Mouse (Mus musculus) CD4-positive helper T cell, adult 2 months (primary cell): ENCODE data around the gene Prox2.
A peak's percentile ranks its signal among the peaks of the same experiment; 100 is the strongest.

Source experiments
- DNase-seq: peaks from one replicate; pipeline ENCODE4 v3.0.0-alpha.2; 2012; ENCODE audit warnings: low read depth, missing footprints, low spot score

The Prox2 gene

GRCm38 (mm10) chr12:85131361-85131760 lies 20.8 kb upstream of the Prox2 start:
- DNase-seq = no peak

- DNase-seq = no peak
Observed at GRCm38 (mm10) chr12:85129426-85129978, 18.9 kb upstream of the Prox2 start.

GRCm38 (mm10) chr12:85126986-85127603 lies 16.5 kb upstream of the Prox2 start:
- peak; percentile 53 for DNase-seq

- no peak for DNase-seq
Observed at GRCm38 (mm10) chr12:85124751-85125150, 14.2 kb upstream of the Prox2 start.

- peak; percentile 33 for DNase-seq
Observed at GRCm38 (mm10) chr12:85123645-85124044, 13.1 kb upstream of the Prox2 start.

- peak; percentile 68 for DNase-seq
Observed at GRCm38 (mm10) chr12:85123108-85123530, 12.6 kb upstream of the Prox2 start.

- DNase-seq = no peak
Observed at GRCm38 (mm10) chr12:85121806-85122459, 11.4 kb upstream of the Prox2 start.

- no peak for DNase-seq
Observed at GRCm38 (mm10) chr12:85115678-85116077, 5.1 kb upstream of the Prox2 start.

- no peak for DNase-seq
Observed at GRCm38 (mm10) chr12:85113917-85114316, 3.4 kb upstream of the Prox2 start.

- DNase-seq = no peak
Observed at GRCm38 (mm10) chr12:85113337-85113736, 2.8 kb upstream of the Prox2 start.

GRCm38 (mm10) chr12:85112550-85113251 lies 2.1 kb upstream of the Prox2 start:
- DNase-seq = no peak

- peak; percentile 24 for DNase-seq
Observed at GRCm38 (mm10) chr12:85110011-85110697, 405 bp downstream of the Prox2 start.

- DNase-seq = no peak
Observed at GRCm38 (mm10) chr12:85109426-85109825, 1.1 kb downstream of the Prox2 start.

GRCm38 (mm10) chr12:85108643-85109042 lies 1.9 kb downstream of the Prox2 start:
- no peak for DNase-seq

- DNase-seq = no peak
Observed at GRCm38 (mm10) chr12:85106292-85106691, 4.3 kb downstream of the Prox2 start.

- DNase-seq = no peak
Observed at GRCm38 (mm10) chr12:85104789-85105188, 5.8 kb downstream of the Prox2 start.

- DNase-seq = no peak
Observed at GRCm38 (mm10) chr12:85103096-85103495, 7.5 kb downstream of the Prox2 start.

GRCm38 (mm10) chr12:85101521-85102106 lies 8.9 kb downstream of the Prox2 start:
- no peak for DNase-seq

GRCm38 (mm10) chr12:85101001-85101400 lies 9.6 kb downstream of the Prox2 start:
- DNase-seq = no peak

- no peak for DNase-seq
Observed at GRCm38 (mm10) chr12:85095859-85096258, 14.7 kb downstream of the Prox2 start.

GRCm38 (mm10) chr12:85095146-85095545 lies 15.4 kb downstream of the Prox2 start:
- DNase-seq = no peak
